Mouse (Mus musculus) liver, embryonic 13.5 days (tissue): ENCODE measurements around the gene Traf3ip2. TPM values are rescaled to one million over a fixed set of nuclear protein-coding genes. Genes with fewer than 3 reads are reported as not detected.

Source experiments
- ATAC-seq: fragments of 200-750 bp; cut with Nextera tagmentation; 2 replicates; pipeline ENCODE4 v1.8.0; 2017; ENCODE audit warnings: low read depth, mild to moderate bottlenecking, moderate number of reproducible peaks, moderate library complexity
- DNase-seq: peaks from one replicate; pipeline ENCODE4 v3.0.0; 2022
- H3K27ac ChIP-seq: fragments of 300-500 bp; sonication (generic); 2 replicates; pipeline ENCODE4 v1.5.1; 2015; ENCODE audit warnings: moderate library complexity, mild to moderate bottlenecking, inconsistent platforms
- H3K27me3 ChIP-seq: fragments of 300-500 bp; sonication (generic); 2 replicates; pipeline ENCODE4 v1.6.1; 2015; ENCODE audit warnings: mild to moderate bottlenecking, inconsistent platforms
- H3K36me3 ChIP-seq: fragments of 300-500 bp; sonication (generic); 2 replicates; pipeline ENCODE4 v1.6.1; 2015; ENCODE audit warnings: mild to moderate bottlenecking, inconsistent platforms
- H3K4me1 ChIP-seq: fragments of 300-500 bp; sonication (generic); replicated peaks from 2 replicates; pipeline ENCODE4 v1.6.1; 2015; ENCODE audit warnings: inconsistent platforms
- H3K4me2 ChIP-seq: fragments of 300-500 bp; sonication (generic); 2 replicates; pipeline ENCODE4 v1.6.1; 2015; ENCODE audit warnings: inconsistent platforms, mild to moderate bottlenecking, moderate library complexity
- H3K4me3 ChIP-seq: fragments of 300-500 bp; sonication (generic); replicated peaks from 2 replicates; pipeline ENCODE4 v1.5.1; 2015; ENCODE audit warnings: mild to moderate bottlenecking, inconsistent platforms
- H3K9ac ChIP-seq: fragments of 300-500 bp; sonication (generic); 2 replicates; pipeline ENCODE4 v1.6.1; 2015; ENCODE audit warnings: mild to moderate bottlenecking, inconsistent platforms
- H3K9me3 ChIP-seq: fragments of 300-500 bp; sonication (generic); replicated peaks from 2 replicates; pipeline ENCODE4 v1.6.1; 2016; ENCODE audit warnings: inconsistent platforms
- WGBS: fragments of 180-500 bp; shearing (Covaris S2); methylation state at CpG from one replicate; pipeline ENCODE4 v1.1.7; 2015; ENCODE audit not compliant: insufficient replicate concordance; 5-methylcytosine and 5-hydroxymethylcytosine counted together
- polyA plus RNA-seq: library from polyadenylated mRNA; unstranded; fragments of >200 nt; fragmentation: Nextera tagmentation; extraction: Ambion mirVana; gene quantifications from 2 replicates; pipeline ENCODE4 v1.2.1, GENCODE M21; 2015

The Traf3ip2 gene
- polyA plus RNA-seq, 1 experiment from 2014 or later = 1.9 TPM

GRCm38 (mm10) chr10:39620626-39621025, 7.9 kb downstream of the Traf3ip2 start:
- no peaks in the 10 kb centered on the region for H3K9me3 ChIP-seq
- no peak overlapping the region for H3K9ac ChIP-seq
- no peaks in the 10 kb centered on the region for H3K27me3 ChIP-seq
- no peak overlapping the region for H3K4me3 ChIP-seq
- no peaks in the 10 kb centered on the region for H3K36me3 ChIP-seq
- H3K27ac ChIP-seq = no peak overlapping the region
- DNase-seq (no peak), ATAC-seq (no peak)
- WGBS = 56% methylated on average over 5 of the region's 5 CpGs
- H3K4me2 ChIP-seq = no peak overlapping the region
- peaks cover 8% of the 10 kb centered on the region; the same call in 1 of the 2 replicates for H3K4me1 ChIP-seq

- ATAC-seq = no peak
Measured at GRCm38 (mm10) chr10:39623806-39624205, 11.1 kb downstream of the Traf3ip2 start.

GRCm38 (mm10) chr10:39624837-39625625, 12.3 kb downstream of the Traf3ip2 start:
- Histone ChIP-seq H3K9me3 (no peaks in the 10 kb centered on the region), H3K36me3 (no peaks in the 10 kb centered on the region), H3K4me2 (no peak overlapping the region), H3K27me3 (no peaks in the 10 kb centered on the region), H3K27ac (no peak overlapping the region), H3K4me3 (no peak overlapping the region), H3K4me1 (peaks cover 13% of the 10 kb centered on the region; the same call in 1 of the 2 replicates), H3K9ac (no peak overlapping the region)
- ATAC-seq (peak; percentile 54), DNase-seq (no peak)
- WGBS = 53% methylated on average over 12 of the region's 12 CpGs

More at GRCm38 (mm10) chr10:39623806-39624205, 11.1 kb downstream of the Traf3ip2 start:
- no peak overlapping the region for H3K4me3 ChIP-seq
- H3K27ac ChIP-seq = no peak overlapping the region
- no peak for DNase-seq
- peaks cover 9% of the 10 kb centered on the region; the same call in 1 of the 2 replicates for H3K4me1 ChIP-seq
- no peaks in the 10 kb centered on the region for H3K9me3 ChIP-seq
- no peaks in the 10 kb centered on the region for H3K27me3 ChIP-seq
- no peaks in the 10 kb centered on the region for H3K36me3 ChIP-seq
- H3K9ac ChIP-seq = no peak overlapping the region
- H3K4me2 ChIP-seq = no peak overlapping the region
- 67% methylated on average over 6 of the region's 6 CpGs for WGBS

DNA sequence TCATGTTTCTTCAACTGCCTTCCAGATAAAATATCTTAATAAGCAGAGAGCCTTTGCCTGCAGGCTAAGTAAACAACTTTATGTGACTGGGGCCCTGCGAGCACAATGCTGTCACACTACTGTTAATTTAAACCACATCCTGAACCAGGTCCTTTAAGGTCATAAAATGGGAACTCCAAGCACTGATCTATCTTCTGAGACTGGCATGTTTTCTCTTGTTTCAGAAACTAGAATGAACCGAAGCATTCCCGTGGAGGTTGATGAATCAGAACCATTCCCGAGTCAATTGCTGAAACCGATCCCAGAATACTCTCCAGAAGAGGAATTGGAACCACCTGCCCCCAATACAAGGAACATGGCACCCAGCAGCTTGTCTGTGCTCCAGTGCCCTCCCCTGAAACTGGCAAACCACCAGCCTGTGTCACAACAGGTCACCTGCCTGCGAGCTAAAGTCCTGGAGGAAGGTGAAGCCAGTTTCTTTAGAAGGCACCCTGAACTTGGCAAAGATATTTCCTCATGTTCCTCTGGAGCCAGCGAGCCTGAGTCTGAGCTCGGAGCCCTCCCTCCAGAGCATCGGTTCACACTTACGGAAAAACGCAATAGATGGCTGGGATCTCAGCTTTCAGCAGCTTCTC, 13.0 kb downstream of the Traf3ip2 start:
- no peaks in the 10 kb centered on the region for H3K27me3 ChIP-seq
- no peak overlapping the region for H3K4me2 ChIP-seq
- H3K36me3 ChIP-seq = no peaks in the 10 kb centered on the region
- no peak overlapping the region for H3K27ac ChIP-seq
- peaks cover 13% of the 10 kb centered on the region; the same call in 1 of the 2 replicates for H3K4me1 ChIP-seq
- no peak overlapping the region for H3K9ac ChIP-seq
- 67% methylated on average over 11 of the region's 11 CpGs for WGBS
- H3K4me3 ChIP-seq = no peak overlapping the region
- no peak for ATAC-seq
- no peak for DNase-seq
- H3K9me3 ChIP-seq = no peaks in the 10 kb centered on the region

DNA sequence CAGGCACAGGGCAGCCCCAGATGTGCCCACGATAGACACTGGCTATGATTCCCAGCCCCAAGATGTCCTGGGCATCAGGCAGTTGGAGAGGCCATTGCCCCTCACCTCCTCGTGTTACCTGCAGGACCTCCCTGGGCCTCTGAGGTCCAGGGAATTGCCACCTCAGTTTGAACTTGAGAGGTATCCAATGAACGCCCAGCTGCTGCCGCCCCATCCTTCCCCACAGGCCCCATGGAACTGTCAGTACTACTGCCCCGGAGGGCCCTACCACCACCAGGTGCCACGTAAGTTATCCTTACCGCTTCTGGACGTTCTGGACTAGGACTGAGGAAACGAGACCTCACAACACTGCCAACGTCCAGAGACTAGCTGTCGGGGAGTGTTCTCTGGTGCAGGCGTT, 13.6 kb downstream of the Traf3ip2 start:
- DNase-seq (no peak), ATAC-seq (no peak)
- Histone ChIP-seq H3K4me1 (peaks cover 13% of the 10 kb centered on the region; the same call in 1 of the 2 replicates), H3K9me3 (no peaks in the 10 kb centered on the region), H3K4me2 (no peak overlapping the region), H3K36me3 (no peaks in the 10 kb centered on the region), H3K4me3 (no peak overlapping the region), H3K27me3 (no peaks in the 10 kb centered on the region), H3K27ac (no peak overlapping the region), H3K9ac (no peak overlapping the region)
- 74% methylated on average over 12 of the region's 12 CpGs for WGBS

GRCm38 (mm10) chr10:39628799-39629517, 16.2 kb downstream of the Traf3ip2 start:
- no peak for ATAC-seq
- no peak overlapping the region for H3K27ac ChIP-seq
- 49% methylated on average over 10 of the region's 10 CpGs for WGBS

DNA sequence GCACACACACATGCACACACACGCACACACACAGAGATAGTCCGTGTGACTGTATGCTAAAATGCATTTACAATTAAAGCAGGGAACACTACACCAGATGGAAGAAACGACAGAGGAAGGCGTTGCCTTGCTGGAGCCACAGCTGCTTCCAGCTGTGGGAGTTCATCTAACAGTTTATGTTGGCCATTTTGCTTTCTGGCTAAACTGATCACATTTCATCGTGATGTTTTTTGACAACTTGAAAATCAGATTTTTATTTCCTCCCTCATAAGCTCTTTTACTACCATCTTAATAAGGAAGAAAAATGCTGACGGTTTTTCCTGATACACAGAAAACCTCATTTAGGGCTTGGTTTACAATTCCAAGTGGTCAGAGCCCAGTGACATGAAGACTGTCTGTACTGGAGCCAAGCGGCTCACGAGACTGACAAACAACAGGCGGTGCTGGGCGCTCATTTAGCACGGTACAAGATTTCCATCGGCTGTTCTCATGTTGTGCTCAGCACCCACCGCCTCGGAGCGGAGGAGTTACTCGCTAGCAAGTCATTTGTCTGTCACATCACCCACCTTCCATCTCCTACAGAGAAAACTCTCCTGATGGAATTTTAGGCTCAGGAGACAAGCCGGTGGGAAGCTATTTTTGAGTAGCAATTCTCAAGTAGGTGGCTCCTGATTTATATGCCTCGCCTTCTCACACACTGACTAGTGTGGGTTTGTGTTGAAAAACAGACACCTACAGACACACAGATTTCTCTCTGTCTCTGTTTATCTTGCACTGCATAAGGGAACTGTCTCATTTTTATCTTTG, 17.2 kb downstream of the Traf3ip2 start:
- Histone ChIP-seq H3K4me2 (no peak overlapping the region), H3K27ac (no peak overlapping the region)

More at GRCm38 (mm10) chr10:39628799-39629517, 16.2 kb downstream of the Traf3ip2 start:
- no peak for DNase-seq
- H3K27me3 ChIP-seq = no peaks in the 10 kb centered on the region
- H3K4me2 ChIP-seq = no peak overlapping the region
- no peaks in the 10 kb centered on the region for H3K36me3 ChIP-seq
- no peaks in the 10 kb centered on the region for H3K9me3 ChIP-seq
- peaks cover 13% of the 10 kb centered on the region; the same call in 1 of the 2 replicates for H3K4me1 ChIP-seq
- no peak overlapping the region for H3K4me3 ChIP-seq
- no peak overlapping the region for H3K9ac ChIP-seq

GRCm38 (mm10) chr10:39630811-39631210, 18.1 kb downstream of the Traf3ip2 start:
- Histone ChIP-seq H3K9ac (no peak overlapping the region), H3K27ac (no peak overlapping the region)

More for the DNA sequence above, 17.2 kb downstream of the Traf3ip2 start:
- Histone ChIP-seq H3K27me3 (no peaks in the 10 kb centered on the region), H3K4me3 (no peak overlapping the region), H3K9ac (no peak overlapping the region), H3K36me3 (no peaks in the 10 kb centered on the region), H3K4me1 (peaks cover 13% of the 10 kb centered on the region; the same call in 1 of the 2 replicates), H3K9me3 (no peaks in the 10 kb centered on the region)
- WGBS = 67% methylated on average over 18 of the region's 18 CpGs
- DNase-seq = no peak
- ATAC-seq = no peak

DNA sequence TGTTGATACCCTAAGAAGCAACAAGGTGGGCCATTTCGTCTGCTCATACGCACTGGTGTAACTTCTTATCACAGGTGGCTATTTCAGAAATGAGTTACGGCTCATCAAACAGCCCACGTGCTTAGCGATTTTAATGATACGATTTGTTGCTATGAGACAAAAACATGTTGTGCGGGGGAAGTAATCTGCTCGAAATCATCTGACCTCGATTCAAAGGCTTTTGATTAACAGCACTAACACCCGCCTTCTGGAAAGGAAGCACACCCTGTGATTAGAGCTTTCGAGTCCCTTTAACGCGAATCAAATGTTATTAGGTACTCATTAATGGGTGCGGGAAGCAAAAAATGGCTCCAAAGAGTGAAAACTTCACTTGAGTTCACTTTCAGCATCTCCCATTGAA, 18.9 kb downstream of the Traf3ip2 start:
- Histone ChIP-seq H3K27me3 (no peaks in the 10 kb centered on the region), H3K4me1 (0 out of 2 replicates have a peak, but pooled peaks cover 4% of the 10 kb centered on the region), H3K9me3 (no peaks in the 10 kb centered on the region), H3K9ac (no peak overlapping the region), H3K27ac (no peak overlapping the region), H3K36me3 (no peaks in the 10 kb centered on the region), H3K4me3 (no peak overlapping the region), H3K4me2 (no peak overlapping the region)
- DNase-seq = no peak
- WGBS = 80% methylated on average over 14 of the region's 14 CpGs
- no peak for ATAC-seq

More at GRCm38 (mm10) chr10:39630811-39631210, 18.1 kb downstream of the Traf3ip2 start:
- DNase-seq (no peak), ATAC-seq (no peak)
- Histone ChIP-seq H3K36me3 (no peaks in the 10 kb centered on the region), H3K4me2 (no peak overlapping the region), H3K4me1 (peaks cover 6% of the 10 kb centered on the region; the same call in 1 of the 2 replicates), H3K27me3 (no peaks in the 10 kb centered on the region), H3K9me3 (no peaks in the 10 kb centered on the region), H3K4me3 (no peak overlapping the region)
- WGBS = 59% methylated on average over 6 of the region's 6 CpGs

DNA sequence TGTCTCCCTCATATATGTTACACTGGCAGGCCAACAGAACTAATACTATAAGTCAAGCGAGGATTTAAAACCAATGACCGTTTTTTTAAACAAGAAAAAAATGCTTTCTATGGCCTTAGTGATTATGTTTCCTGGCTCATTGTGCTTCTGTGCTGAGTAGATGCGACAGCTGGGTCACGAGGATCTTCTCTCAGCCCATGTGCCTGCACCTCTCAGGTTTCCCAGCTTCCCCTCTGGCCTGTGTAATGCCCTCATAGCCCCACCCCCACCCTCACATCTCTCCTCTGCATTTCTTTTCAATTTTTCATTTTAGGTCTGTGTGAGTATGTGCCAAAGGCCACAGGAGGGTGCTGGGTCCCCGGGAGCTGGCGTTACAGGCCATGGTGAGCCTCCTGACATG, 20.6 kb downstream of the Traf3ip2 start:
- Histone ChIP-seq H3K36me3 (no peaks in the 10 kb centered on the region), H3K27ac (no peak overlapping the region), H3K27me3 (no peaks in the 10 kb centered on the region), H3K4me2 (no peak overlapping the region), H3K4me3 (no peak overlapping the region), H3K9ac (no peak overlapping the region), H3K9me3 (no peaks in the 10 kb centered on the region), H3K4me1 (0 out of 2 replicates have a peak, but pooled peaks cover 4% of the 10 kb centered on the region)
- ATAC-seq (no peak), DNase-seq (no peak)
- WGBS = 75% methylated on average over 6 of the region's 6 CpGs
